Mouse (Mus musculus): ENCODE measurements around the gene Treml1.
"Not testable (repeated sequence)": the region's sequence is repeated elsewhere in the genome, so short reads cannot be mapped to it uniquely, and the experiment has no call there.

Treml1 gene

DNA sequence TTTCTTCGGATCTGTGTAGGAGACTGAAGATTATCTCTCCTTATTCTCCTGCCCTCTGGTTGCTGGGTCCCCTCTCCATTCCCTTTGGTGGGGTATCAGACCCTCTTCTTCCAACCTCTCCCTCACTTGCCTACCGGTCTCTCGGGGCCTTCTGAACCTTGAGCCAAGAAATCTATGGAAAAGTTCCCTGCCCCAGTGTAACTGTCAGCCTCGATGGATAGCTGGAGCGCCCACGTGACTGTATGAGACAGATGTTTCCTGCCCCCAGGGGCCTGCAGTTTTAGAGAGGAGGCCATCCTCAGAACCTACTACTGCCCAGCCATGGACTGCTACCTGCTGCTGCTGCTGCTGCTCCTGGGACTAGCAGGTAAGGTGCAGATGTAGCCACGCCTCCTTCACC lies at the start of gene Treml1:
Treml1 (plus strand) TSS at position 301 of the 400 bp plus-strand sequence.
- no peak for DNase-seq

DNA sequence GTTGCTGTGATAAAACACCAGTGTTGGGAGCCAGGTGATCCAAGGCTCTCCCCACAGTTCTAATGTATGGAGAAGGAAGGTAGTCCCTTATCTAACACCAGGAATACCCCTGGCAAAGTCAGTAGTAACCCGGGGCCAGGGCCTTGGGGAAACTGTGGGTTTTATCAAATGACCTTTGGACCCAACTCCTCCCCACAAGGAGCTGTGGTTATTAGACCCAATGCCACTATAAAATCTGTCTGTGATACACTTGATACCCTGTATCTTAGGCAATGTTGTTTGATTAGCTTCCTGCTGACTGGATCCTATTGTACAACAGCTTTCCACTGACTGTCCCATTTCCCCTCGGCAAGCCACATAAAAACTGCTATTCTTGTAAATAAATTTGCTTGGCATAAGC lies 47.6 kb upstream of the Treml1 start:
- no peak for DNase-seq

DNA sequence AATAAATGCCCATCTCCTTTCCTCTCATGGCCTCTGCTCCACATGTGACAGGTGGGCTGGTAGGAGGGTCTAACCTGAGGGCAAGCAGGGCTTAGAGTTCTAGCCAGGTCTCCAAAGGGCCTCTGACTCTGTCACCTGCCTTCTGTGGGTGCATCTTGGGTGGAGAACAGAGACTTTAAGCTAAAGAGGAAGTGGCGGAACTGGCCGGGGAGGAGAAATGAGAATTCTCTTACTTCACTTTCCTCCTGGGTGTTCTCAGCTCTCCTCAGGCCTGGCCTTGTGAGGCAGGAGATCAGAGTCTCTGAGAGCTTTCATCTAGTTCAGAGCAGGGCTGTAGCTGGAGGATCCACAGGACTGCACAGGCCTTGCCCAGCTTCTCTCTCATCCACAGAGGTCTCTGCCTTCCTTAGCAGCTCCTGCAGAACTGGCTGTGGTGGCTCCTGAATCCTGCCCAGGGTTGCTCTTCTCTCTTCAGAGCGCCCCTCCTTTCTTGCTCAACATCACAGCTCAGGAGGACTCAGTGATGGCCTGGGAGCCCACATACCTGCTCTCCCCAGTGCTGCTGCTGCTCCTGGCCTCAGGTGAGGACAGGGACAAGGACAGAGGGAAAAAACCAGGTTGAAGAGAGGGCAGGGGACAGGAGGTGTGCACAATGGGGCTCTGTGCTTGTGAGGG lies 43.7 kb upstream of the Treml1 start, which contains the start of gene B430306N03Rik:
B430306N03Rik (plus strand) TSS at position 237 of the 675 bp plus-strand sequence.
- not testable (repeated sequence) for DNase-seq

DNA sequence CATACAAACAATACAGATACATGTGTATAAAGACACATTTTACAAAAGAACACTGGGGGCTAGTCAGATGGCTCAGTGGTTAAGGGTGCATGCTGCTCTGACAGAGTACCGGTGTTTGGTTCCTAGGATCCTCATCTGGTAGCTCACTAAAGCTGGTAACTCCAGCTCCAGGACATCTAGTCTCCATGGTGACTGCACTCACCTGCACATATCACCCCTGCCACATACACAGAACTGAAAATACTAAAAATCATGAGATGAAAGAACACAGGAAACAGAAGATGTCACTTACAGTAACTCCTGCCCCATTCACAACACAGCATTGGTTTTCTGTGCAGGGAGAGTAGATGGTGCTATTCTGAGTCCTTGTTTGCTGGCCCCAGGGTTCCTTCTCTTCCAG lies 41.0 kb upstream of the Treml1 start:
- DNase-seq = no peak

DNA sequence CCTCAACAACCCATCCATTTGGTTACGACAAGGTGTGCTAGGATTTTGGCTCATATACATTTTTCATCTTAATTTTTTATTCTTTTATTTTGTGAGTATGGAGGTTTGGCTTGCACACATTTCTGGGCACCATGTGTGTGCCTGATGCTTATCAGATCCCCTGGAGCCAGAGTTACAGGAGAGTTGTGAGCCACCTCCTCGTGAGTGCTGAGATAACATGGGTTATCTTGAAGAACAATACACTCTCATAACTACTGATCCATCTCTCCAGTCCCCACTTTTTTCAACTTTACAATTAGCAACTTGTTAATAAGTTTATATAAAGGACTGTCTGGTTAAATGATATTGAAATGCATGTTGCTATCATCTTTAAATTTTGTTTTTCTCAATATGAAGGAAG lies 38.4 kb upstream of the Treml1 start:
- DNase-seq = no peak

DNA sequence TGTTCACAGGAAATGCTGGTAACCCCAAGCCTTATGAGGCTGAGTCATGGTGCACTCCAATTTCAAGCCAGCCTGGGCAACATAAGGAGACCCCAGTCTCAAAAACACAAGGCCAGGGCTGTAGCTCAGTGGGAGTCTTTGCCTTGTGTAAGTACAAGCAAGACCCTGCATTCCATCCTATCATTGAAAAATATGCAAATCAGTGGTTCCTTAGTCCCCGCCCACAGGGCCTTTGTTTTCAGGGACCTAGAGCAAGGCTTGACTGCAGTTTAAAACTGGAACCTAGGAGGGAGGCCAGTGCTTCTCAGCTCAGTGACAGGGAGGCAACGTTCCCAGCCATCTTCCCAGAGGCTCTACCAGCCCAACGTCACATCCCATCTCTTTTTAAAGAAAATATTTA lies 36.5 kb upstream of the Treml1 start:
- DNase-seq = no peak

DNA sequence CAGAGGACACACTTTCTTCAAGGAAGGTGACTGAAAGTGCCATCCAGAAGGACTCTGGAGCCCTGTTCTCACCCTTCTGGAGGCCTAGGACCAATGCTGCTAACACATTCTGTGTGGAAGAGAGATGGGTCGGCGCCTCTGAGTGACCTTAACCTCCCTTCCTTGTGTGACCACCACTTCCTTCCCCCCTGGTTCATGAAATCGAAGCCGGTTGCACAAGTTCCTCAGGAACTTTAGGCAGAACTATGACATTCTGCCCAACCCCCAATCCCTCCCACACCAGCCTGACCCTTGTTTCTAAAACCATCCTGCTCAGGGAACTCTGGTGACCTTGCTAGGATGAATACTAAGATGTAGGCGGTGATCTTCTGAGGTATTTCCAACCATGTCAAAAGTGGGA lies 35.5 kb upstream of the Treml1 start:
- no peak for DNase-seq

DNA sequence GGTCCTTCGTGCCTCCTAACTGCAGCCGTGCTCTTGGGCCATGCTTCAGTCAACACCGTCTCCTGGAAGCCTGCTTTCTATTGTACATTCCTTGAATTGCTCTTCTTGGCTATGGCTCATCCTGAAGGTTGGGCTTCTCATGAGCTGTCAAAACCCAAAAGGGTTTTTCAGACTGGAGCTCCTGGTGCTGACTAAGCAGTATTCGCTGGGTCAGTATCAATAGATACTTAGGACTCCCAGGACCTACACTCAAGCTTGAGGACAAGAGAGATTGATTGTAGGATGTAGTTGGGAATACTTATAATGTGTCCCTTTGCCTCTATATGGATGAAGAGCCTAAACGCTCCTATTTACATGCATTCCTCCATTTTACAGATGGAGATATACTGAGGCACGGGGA lies 34.6 kb upstream of the Treml1 start:
- no peak for DNase-seq

DNA sequence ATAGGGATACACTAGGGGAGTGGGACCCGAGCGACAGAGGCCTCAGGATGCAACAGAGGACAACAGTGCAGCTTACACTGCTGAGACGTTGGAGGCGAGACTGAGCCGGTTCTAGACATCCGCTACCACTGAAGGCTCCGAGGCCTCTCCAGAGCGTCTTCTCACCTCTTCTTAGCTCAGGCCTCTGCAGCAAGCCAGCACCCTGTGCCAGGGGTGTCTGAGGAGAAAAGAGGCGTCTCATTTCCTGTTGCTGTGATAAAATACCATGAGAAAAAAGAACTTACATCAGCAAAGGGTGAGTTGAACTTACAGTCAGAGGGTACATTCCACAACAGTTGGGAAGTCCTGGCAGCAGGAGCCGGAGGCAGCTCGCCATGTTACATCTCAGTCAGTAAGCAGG lies 34.1 kb upstream of the Treml1 start:
- DNase-seq = no peak

DNA sequence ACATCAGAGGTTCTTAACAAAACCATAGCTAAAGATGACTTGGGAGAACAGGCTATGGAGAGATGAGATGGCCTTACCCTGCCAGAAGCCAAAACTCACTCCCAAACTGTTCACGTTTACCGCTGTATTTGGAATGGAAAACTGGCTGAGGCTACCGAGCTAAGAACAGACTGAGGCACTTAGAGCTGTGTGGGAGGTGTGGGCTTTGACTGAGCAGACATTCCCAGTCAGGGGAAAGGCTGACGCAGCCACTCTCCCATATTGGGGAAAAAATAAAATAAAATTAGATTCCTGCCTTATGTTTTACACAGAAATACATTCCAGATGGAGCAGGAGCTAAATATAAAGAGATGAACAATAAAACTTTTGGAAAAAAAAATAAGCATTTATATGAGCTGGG lies 33.1 kb upstream of the Treml1 start:
- peak; percentile 34 for DNase-seq

DNA sequence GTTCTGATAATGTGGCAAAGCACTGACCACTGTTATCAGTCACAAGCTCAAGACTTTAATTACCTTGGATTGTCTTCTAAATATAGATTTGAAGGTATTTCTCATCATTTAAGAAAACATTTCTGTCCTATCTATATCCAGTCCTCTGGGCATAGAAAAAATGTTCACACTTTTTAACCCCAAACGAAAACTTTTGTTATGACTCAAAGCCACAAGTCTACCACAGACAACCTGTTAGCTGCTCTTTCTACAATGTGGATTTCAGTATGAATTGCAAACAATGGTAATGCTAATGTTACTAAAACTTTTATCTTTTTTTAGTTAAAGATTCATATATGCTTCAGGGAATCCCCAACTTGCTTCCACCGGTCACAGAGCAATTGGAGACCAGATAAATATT lies 27.2 kb upstream of the Treml1 start:
- DNase-seq = no peak

DNA sequence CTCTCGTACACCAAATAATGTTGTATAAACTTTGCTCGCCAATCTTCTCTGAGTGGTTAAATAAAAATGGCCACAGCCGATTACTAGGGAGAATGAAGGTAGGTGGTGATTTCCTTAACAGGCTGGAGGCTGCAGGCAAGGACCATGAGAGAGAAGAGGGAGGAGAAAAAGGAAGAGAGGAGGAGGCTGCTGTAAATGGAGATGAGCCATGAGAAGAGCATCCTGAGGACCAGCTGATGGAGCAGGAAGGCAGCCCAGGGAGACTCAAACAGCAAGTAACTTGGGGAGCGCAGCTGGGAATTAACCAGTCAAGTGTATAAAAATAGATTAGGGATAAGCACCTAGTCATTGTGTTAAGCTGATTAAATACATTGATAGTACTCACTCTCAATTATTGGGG lies 25.5 kb upstream of the Treml1 start:
- no peak for DNase-seq

DNA sequence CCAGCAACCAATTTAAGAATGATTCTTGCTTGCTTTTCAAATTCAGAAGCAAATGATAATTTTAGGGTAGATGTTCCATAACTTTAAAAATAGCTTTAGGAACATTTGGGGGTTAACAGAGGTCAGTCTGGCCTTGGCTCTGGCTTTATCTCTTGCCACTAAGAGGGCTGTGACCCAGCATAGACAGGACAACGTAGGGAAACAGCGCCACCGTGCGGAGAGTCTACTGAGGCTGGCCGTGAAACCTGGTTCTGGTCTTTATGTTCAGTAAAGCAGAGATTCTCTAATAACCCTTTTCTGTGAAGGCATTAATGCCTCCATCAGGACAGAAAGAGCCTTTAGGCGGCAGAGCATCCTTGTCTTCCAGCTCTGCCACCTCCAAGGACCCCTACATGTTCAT lies 22.9 kb upstream of the Treml1 start:
- peak; percentile 90 for DNase-seq

DNA sequence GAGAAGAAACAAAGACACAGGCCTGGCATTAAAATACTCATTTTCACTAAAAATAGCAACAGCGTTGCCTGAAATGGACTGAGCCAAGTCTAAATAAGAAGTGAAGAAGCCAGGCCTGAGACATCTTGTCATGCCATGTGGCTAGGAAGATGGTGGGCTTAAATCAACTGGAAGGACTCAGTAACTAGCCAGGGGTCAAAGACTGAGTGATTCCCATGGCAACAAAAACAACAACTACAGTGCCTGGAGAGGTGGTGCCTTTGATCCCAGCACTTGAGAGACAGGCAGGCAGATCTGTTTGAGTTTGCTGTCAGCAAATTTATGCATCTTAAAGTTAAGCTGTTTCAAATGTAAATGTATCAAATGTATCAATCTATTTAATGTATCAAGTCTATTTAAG lies 19.4 kb upstream of the Treml1 start:
- no peak for DNase-seq

DNA sequence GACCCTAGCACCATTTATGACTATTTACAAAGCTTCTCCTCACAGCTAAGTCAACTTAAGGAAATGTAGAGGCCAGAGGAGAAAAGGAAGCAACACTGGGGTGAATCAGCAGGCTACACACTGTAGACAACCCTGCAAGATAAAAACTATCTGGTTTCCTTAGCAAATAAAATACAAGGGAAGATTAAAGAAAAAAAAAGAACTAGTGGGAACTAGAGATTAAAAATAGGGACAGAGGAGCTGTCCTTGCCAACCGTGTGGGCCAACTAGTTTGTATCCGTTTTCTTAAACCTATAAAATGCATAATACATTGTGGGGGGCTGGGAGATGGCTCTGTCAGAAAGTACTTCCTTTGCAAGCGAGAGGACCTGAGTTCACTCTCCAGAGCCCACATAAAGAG lies 17.8 kb upstream of the Treml1 start:
- no peak for DNase-seq

DNA sequence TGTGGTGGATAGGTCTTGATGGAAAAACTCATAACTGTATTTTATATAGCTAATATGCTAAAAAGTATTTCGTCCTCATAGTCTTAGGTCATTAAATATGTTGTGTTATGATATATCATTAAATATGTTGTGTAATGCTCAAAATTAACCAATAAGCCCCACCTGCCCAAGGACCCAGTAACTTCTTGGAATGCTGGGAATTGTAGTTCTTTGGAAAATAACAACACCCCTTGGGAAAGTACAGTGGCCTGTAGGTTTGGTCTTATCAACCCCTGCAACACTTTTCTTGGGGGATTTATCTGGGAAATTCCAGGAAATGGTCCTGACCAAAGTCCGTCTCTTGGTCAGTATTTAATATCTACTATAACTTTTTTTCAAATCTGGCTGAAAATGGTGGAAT lies 16.7 kb upstream of the Treml1 start:
- no peak for DNase-seq

DNA sequence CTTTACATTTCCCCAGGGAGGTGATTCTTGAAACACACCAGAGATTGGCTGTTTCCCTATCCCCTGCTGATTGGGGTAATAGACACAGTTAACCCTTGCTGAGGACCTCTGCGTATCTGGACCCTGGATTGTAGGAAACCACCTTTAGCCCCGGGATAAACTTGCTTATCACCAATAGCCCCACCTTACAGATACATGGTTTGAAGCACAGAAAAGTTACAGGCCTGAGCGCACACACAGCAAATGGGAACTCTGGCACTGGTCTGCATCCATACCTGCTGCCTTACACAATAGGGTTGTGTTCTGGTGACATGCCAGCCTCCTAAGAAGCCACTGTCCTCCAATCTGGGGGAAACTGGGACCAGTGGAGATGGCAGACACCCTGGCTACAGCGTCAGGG lies 13.9 kb upstream of the Treml1 start:
- DNase-seq = no peak

DNA sequence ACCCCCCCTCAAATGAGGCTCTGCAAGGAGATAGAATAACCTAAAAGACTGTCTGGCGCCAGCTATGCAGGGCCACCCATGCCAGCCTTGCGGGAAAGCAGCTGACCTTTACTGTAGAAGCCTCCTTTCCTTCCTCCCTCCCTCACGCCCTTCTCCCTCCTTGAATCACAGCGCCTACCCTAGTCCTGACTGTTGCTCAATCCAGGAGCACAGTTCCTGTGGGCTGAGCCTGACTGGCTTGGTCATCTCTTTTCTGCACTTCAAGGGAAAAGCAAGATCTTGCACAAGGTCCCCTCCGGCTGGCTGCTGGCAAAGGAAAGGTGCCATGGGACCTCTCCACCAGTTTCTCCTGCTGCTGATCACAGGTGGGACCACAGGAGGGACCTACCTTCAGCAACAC lies 13.5 kb upstream of the Treml1 start, which contains the start of gene Trem2:
Trem2 (plus strand) TSS at position 171 of the 400 bp plus-strand sequence.
- DNase-seq = no peak

DNA sequence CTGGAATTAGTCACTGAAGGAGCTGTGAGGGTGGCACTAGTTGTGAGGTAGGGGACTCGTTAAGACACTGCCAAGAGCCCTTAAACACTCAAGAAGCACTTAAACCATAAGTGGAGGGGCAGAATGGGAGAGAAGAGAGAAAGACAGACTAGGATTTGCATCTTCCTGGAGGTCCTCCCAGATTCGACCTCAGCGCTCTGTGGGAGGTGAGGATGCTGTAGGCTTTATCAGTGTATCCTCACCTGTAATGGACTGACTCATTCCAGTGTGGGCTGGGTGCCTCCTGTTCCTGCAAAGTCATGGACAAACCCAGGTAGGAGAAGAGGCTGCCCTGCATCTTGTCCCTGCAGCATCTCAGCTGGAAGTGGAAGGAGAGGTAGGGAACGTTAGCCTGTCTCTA lies 12.9 kb upstream of the Treml1 start:
- DNase-seq = no peak

DNA sequence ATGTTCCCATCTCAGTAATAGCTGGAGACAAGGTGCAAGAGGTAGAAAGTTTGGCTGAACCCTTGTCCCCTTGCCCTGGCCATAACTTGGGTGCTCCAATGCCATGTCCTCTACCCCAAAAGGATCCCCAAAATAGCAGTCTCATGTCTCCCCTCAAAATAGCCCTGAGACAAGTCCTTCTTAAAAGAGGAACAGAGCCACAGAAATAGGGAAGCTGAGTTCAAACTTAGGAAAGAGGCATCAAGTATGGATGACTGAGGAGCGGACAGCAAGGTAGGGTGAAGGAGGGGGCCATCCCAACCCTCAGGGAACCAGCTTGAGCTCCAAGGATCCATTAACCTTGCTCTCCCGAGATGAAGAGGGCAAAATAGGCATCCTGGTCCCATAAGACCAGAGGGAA lies 12.4 kb upstream of the Treml1 start:
- DNase-seq = no peak

DNA sequence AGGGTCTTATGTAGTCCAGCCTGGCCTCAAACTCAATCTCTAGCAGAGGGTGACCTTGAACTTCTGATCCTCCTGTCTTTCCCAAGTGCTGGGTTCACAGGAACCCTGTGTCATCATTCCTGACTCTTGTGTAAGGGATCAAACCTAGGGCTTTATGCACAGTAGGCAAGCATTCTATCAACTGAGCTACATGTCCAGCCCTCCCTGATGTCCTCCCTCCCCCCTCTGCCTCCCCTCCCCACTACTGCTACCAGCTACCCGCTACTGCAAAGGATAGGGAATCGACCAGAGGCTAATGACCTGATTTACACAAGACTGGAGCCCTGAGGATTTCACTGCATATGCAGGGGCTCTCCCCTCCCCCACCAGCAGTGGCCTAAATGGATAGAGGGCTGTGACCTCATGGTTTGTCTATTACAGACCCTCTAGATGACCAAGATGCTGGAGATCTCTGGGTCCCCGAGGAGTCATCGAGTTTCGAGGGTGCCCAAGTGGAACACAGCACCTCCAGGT lies 9.0 kb upstream of the Treml1 start:
- no peak for DNase-seq

DNA sequence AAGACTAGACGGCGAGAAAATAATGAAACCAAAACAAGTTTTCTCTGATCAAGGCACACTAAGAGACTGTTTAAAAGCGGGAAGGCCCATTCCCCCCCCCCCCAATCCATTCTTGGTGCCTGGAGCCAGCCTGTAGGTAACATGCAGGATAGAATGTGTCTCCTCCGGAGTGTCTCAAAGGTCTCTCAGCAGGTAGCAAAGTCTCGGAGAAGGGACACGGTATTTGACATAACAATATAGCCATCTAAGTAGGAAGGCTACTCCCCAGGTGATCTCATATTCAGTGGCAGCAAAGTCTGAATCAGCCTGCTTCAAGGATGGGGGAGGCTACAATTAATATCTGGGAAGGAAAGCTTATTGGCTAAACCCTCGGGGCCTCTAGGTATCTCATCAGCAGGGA lies 6.7 kb upstream of the Treml1 start:
- DNase-seq = not testable (repeated sequence)

DNA sequence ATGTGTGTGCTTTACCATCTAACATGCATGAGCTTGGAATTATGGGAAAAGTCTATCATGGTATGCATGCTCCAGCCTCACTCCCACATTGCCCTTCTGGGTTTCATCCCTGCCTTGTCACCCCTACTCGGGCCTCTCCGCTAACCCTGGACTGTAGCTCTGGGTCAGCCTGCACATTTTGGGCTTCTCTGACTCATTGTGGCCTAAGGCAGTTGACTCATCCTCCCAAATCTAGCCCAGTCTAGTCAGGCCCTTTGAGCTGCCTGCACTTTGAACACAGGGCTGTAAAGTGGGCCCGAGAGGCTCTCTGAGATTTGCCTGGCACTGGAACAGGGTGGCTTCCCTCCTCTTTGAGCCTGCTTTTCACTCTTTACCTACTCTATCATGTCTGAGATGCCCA lies 3.9 kb upstream of the Treml1 start:
- DNase-seq = no peak

DNA sequence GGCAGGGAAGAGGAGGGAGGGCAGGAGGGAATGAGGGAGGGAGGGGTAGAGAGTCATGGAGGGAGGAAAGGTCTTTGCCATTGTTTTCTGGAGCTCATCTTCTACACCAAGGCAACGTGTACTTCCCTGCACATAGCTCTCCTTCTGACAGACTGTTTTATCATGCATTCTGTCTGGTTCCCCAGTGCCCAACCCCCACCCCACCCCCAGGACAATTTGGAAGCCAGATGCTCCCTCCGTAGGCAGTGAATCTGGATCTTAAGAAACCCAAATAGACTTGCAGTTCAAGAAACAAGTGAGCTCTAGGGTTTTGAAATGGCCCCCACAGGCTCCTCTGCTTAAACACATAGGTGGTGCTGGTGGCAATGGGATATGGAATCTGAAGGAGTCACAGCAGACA lies 1.8 kb upstream of the Treml1 start:
- no peak for DNase-seq

DNA sequence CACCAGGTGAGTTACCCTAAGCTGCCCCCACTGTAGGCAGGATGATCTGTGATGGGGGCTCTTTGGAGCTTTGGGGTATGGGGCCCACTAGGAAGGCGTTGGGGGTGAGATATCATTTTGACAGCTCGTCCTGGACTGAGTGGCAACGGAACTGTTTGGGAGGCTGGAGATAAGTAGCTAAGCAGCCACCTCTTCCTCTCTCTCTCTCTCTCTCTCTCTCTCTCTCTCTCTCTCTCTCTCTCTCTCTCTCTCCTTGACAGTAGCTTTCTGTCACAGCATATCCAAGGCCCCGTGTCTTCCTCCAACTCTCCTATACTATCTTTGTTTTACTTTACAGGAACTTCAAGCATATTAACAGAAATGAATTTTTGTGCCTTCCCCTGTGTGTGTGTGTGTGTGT lies 746 bp downstream of the Treml1 start:
- no peak for DNase-seq
